Mouse (Mus musculus): Measurements from ENCODE around the gene Slc25a13.
"Not testable (repeated sequence)": the region's sequence is repeated elsewhere in the genome, so short reads cannot be mapped to it uniquely, and the experiment has no call there.

The Slc25a13 gene

GRCm38 (mm10) chr6:6201977-6202376 lies 15.0 kb downstream of the Slc25a13 start:
- DNase-seq = no peak

GRCm38 (mm10) chr6:6199138-6199870 lies 17.7 kb downstream of the Slc25a13 start:
- no peak for DNase-seq

GRCm38 (mm10) chr6:6198056-6198455 lies 18.9 kb downstream of the Slc25a13 start:
- DNase-seq = not testable (repeated sequence)

GRCm38 (mm10) chr6:6197339-6197738 lies 19.6 kb downstream of the Slc25a13 start:
- DNase-seq = no peak

- DNase-seq = no peak
Observed at GRCm38 (mm10) chr6:6196527-6196926, 20.4 kb downstream of the Slc25a13 start.

GRCm38 (mm10) chr6:6194831-6195230 lies 22.1 kb downstream of the Slc25a13 start:
- no peak for DNase-seq

- no peak for DNase-seq
Observed at GRCm38 (mm10) chr6:6193906-6194305, 23.1 kb downstream of the Slc25a13 start.

- no peak for DNase-seq
Observed at GRCm38 (mm10) chr6:6192413-6192812, 24.6 kb downstream of the Slc25a13 start.

- DNase-seq = no peak
Observed at GRCm38 (mm10) chr6:6191596-6192337, 25.2 kb downstream of the Slc25a13 start.

GRCm38 (mm10) chr6:6188970-6189369 lies 28.0 kb downstream of the Slc25a13 start:
- no peak for DNase-seq

- DNase-seq = no peak
Observed at GRCm38 (mm10) chr6:6186468-6186867, 30.5 kb downstream of the Slc25a13 start.

- no peak for DNase-seq
Observed at GRCm38 (mm10) chr6:6185735-6186068, 31.3 kb downstream of the Slc25a13 start.

GRCm38 (mm10) chr6:6184921-6185734 lies 31.8 kb downstream of the Slc25a13 start:
- DNase-seq = no peak

- no peak for DNase-seq
Observed at GRCm38 (mm10) chr6:6183601-6184000, 33.4 kb downstream of the Slc25a13 start.

- DNase-seq = no peak
Observed at GRCm38 (mm10) chr6:6182191-6182590, 34.8 kb downstream of the Slc25a13 start.

- DNase-seq = not testable (repeated sequence)
Observed at GRCm38 (mm10) chr6:6178341-6178740, 38.6 kb downstream of the Slc25a13 start.

- DNase-seq = no peak
Observed at GRCm38 (mm10) chr6:6175350-6175971, 41.5 kb downstream of the Slc25a13 start.

- no peak for DNase-seq
Observed at GRCm38 (mm10) chr6:6173935-6174561, 42.9 kb downstream of the Slc25a13 start.

- no peak for DNase-seq
Observed at GRCm38 (mm10) chr6:6173166-6173934, 43.6 kb downstream of the Slc25a13 start.

- DNase-seq = no peak
Observed at GRCm38 (mm10) chr6:6168566-6169134, 48.3 kb downstream of the Slc25a13 start.

All from thymus, adult 18-20 months (tissue).